ENCODE assay signal across 21 mouse cellular contexts in the genomic region with DNA sequence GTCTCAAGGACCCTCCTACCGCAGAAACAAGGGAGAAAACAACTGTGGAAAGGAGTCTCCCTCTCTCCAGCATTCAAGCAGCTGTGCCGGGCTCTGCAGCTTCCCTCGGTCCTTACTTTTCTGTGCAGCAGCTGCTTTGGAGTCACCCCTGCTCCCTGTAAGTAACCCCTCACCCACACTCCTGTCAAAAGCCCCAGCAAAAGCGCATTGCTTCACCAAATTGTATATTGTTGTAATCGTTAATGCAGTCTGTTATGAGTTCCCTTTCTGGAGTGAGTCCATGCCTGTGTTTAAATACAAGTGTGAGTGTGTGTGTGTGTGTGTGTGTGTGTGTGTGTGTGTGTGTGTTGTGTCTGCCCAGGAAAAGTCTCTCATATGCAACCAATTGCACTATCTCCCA. TPM values are rescaled to one million over a fixed set of nuclear protein-coding genes. Genes with fewer than 3 reads are reported as not detected.
A peak's percentile ranks its signal among the peaks of the same experiment; 100 is the strongest.
DNase-seq lines count a peak whose midpoint lies in the region; ATAC-seq and TF ChIP-seq lines count a peak whose summit lies in the region.
"Had no signal": no experiment of that assay in that cellular context is flagged by ENCODE, and none has a peak within 500 bp of the region (broad histone marks: within the 10 kb centered on the region; RNA-seq: fewer than 3 reads in every experiment).

No protein-coding gene starts in this region.

- H3K36me3 ChIP-seq in lung, embryonic 15.5 days, result no peaks in the 10 kb centered on the region
- H3K36me3 ChIP-seq in ES-E14 (ENCODE audit: control insufficient read depth, insufficient read depth, low read length, poor library complexity, severe bottlenecking), result no peaks in the 10 kb centered on the region
- H3K36me3 ChIP-seq in embryonic facial prominence, embryonic 13.5 days, result no peaks in the 10 kb centered on the region
- no peaks in the 10 kb centered on the region for H3K36me3 ChIP-seq in stomach, embryonic 16.5 days (ENCODE audit: control insufficient read depth, insufficient read depth, low read length)
- H3K36me3 ChIP-seq: embryonic facial prominence, embryonic 15.5 days had no signal

- no peak overlapping the region for H3K27ac ChIP-seq in lung, embryonic 15.5 days
- no peak overlapping the region for H3K27ac ChIP-seq in ES-E14 (ENCODE audit: insufficient read depth, low read depth, low read length, poor library complexity, severe bottlenecking)
- no peak overlapping the region for H3K27ac ChIP-seq in embryonic facial prominence, embryonic 13.5 days
- no peak overlapping the region for H3K27ac ChIP-seq in stomach, embryonic 16.5 days (ENCODE audit: low read length)
- H3K27ac ChIP-seq: embryonic facial prominence, embryonic 15.5 days; layer of hippocampus, adult 2 months had no signal

- no peak overlapping the region for H3K4me3 ChIP-seq in lung, embryonic 15.5 days
- H3K4me3 ChIP-seq in lung, adult 2 months (replicated peaks; ENCODE audit: extremely low read depth, low read depth, low read length), result no peak overlapping the region
- peak overlapping the region; percentile 36 to 38; a peak in 3 of 4 replicates for H3K4me3 ChIP-seq in ES-E14 (ENCODE audit: insufficient read depth in 1 of 2, low read depth in 1 of 2, low read length in 2 of 2, poor library complexity in 1 of 2, severe bottlenecking in 1 of 2)
- H3K4me3 ChIP-seq in embryonic facial prominence, embryonic 13.5 days, result no peak overlapping the region
- H3K4me3 ChIP-seq in stomach, embryonic 16.5 days (replicated peaks; ENCODE audit: low read length), result no peak overlapping the region
- H3K4me3 ChIP-seq: embryonic facial prominence, embryonic 15.5 days; layer of hippocampus, adult 2 months had no signal

- in situ Hi-C loops in ES-E14 (cut with MboI; ENCODE audit: low sequenced_read_pairs in 2 of 2, unreplicated experiment in 2 of 2), result no loop called here

- TF ChIP-seq CTCF in lung, adult 2 months (IDR thresholded peaks at IDR 0.05; ENCODE audit: insufficient read depth, low read length), result no peak

- WGBS in lung, embryonic 15.5 days, result 12% methylated on average over 5 of the region's 5 CpGs
- WGBS in lung, adult 2 months, result 25% methylated on average over 5 of the region's 5 CpGs
- 27% methylated on average over 5 of the region's 5 CpGs for WGBS in embryonic facial prominence, embryonic 13.5 days
- WGBS in stomach, embryonic 16.5 days, result 16% methylated on average over 5 of the region's 5 CpGs

- H3K4me1 ChIP-seq in lung, embryonic 15.5 days, result peaks cover 10% of the 10 kb centered on the region
- no peaks in the 10 kb centered on the region for H3K4me1 ChIP-seq in lung, adult 2 months (ENCODE audit: control insufficient read depth, insufficient read depth, low read length)
- peaks cover 0 to 7% of the 10 kb centered on the region in 2 experiments; a peak in 1 of 4 replicates for H3K4me1 ChIP-seq in ES-E14 (ENCODE audit: control insufficient read depth in 2 of 2, insufficient read depth in 2 of 2, low read length in 2 of 2, poor library complexity in 1 of 2)
- no peaks in the 10 kb centered on the region; the same call in 1 of the 2 replicates for H3K4me1 ChIP-seq in embryonic facial prominence, embryonic 13.5 days
- 0 out of 2 replicates have a peak, but pooled peaks cover 2% of the 10 kb centered on the region for H3K4me1 ChIP-seq in stomach, embryonic 16.5 days (ENCODE audit: control insufficient read depth, insufficient read depth, low read length)
- H3K4me1 ChIP-seq: embryonic facial prominence, embryonic 15.5 days had no signal

- H3K27me3 ChIP-seq in lung, embryonic 15.5 days, result 0 out of 2 replicates have a peak, but pooled peaks cover 6% of the 10 kb centered on the region
- peaks cover 25% of the 10 kb centered on the region for H3K27me3 ChIP-seq in embryonic facial prominence, embryonic 13.5 days
- H3K27me3 ChIP-seq in stomach, embryonic 16.5 days (ENCODE audit: control insufficient read depth, insufficient read depth, low read length), result no peaks in the 10 kb centered on the region; the same call in 1 of the 2 replicates

- no peaks in the 10 kb centered on the region for H3K9me3 ChIP-seq in lung, embryonic 15.5 days
- H3K9me3 ChIP-seq in ES-E14 (ENCODE audit: control insufficient read depth, insufficient read depth, low read depth, low read length), result no peaks in the 10 kb centered on the region
- H3K9me3 ChIP-seq in embryonic facial prominence, embryonic 13.5 days, result no peaks in the 10 kb centered on the region
- H3K9me3 ChIP-seq in stomach, embryonic 16.5 days (replicated peaks; ENCODE audit: control insufficient read depth, low read length), result no peaks in the 10 kb centered on the region
- H3K9me3 ChIP-seq: embryonic facial prominence, embryonic 15.5 days had no signal

- intact Hi-C loops in left cerebral cortex, postnatal 25 days (cut with DNase I), result no loop called here

- no peak for TF ChIP-seq POLR2A in lung, adult 2 months (IDR thresholded peaks at IDR 0.05; ENCODE audit: borderline replicate concordance, extremely low read depth, low read depth, low read length)

- no peak for DNase-seq in lung, adult 2 months
- DNase-seq in ES-E14 (ENCODE audit: low read depth, low spot score), result no peak
- DNase-seq in B cell, adult 2 months, result no peak
- DNase-seq in left cerebral cortex, postnatal 25 days (ENCODE audit: low spot score in 2 of 2), result no peak
- DNase-seq: adrenal gland, adult 8-10 months; cerebellum, adult 9-10 months; gastrocnemius, postnatal 36 days; kidney, adult 18-20 months; kidney, postnatal 10 days; layer of hippocampus, postnatal 36 days; liver; liver, postnatal 0 days; retina, postnatal 1 day; right cerebral cortex, postnatal 4 days had no signal

- H3K9ac ChIP-seq in lung, embryonic 15.5 days, result no peak overlapping the region
- H3K9ac ChIP-seq in ES-E14 (ENCODE audit: insufficient read depth, low read depth, low read length, poor library complexity, severe bottlenecking), result no peak overlapping the region
- H3K9ac ChIP-seq in embryonic facial prominence, embryonic 13.5 days, result no peak overlapping the region
- H3K9ac ChIP-seq in stomach, embryonic 16.5 days (ENCODE audit: low read length), result peak overlapping the region; percentile 35; the same call in 1 of the 2 replicates
- H3K9ac ChIP-seq: embryonic facial prominence, embryonic 15.5 days; liver, postnatal 0 days had no signal

- H3K4me2 ChIP-seq in lung, embryonic 15.5 days, result peak overlapping the region; percentile 20; the same call in 1 of the 2 replicates
- H3K4me2 ChIP-seq in embryonic facial prominence, embryonic 13.5 days, result peak overlapping the region; percentile 34
- no peak overlapping the region for H3K4me2 ChIP-seq in stomach, embryonic 16.5 days (ENCODE audit: low read depth, low read length)
- H3K4me2 ChIP-seq: embryonic facial prominence, embryonic 15.5 days; midbrain, embryonic 11.5 days had no signal

- ATAC-seq in lung, embryonic 15.5 days (ENCODE audit: borderline replicate concordance, extremely low read depth, low FRiP score, low TSS enrichment), result peak; percentile 75
- ATAC-seq in embryonic facial prominence, embryonic 13.5 days (ENCODE audit: insufficient number of reproducible peaks, insufficient read depth, low FRiP score, low TSS enrichment, low read depth), result no peak
- ATAC-seq in stomach, embryonic 16.5 days (ENCODE audit: insufficient read depth, low FRiP score), result no peak
- ATAC-seq: forebrain, embryonic 16.5 days; liver, postnatal 0 days had no signal

TF ChIP-seq in ES-E14, 5 proteins besides CTCF, POLR2A, EP300 and RAD21:
- no peak for TF ChIP-seq HCFC1 (IDR thresholded peaks at IDR 0.05; ENCODE audit: borderline replicate concordance, insufficient read depth, low read length)
- TF ChIP-seq MAFK (IDR thresholded peaks at IDR 0.05; ENCODE audit: insufficient read depth, low read depth, low read length), result no peak
- TF ChIP-seq CHD2 (IDR thresholded peaks at IDR 0.05; ENCODE audit: low read depth, low read length), result no peak
- no peak for TF ChIP-seq ZNF384 (IDR thresholded peaks at IDR 0.05; ENCODE audit: low read depth, low read length)
- no peak for TF ChIP-seq ZC3H11A (IDR thresholded peaks at IDR 0.05; ENCODE audit: borderline replicate concordance, low read depth, low read length)
TF ChIP-seq in ES-E14: peak in this region for 0.

RNA-seq across cellular contexts. Expression of a gene that starts 26.2 kb away (rescaled TPM):
- 10.0 and 10.7 TPM in 2 replicates for polyA plus RNA-seq in lung, embryonic 15.5 days (2015; fragmentation: Nextera tagmentation; extraction: Ambion mirVana)
- polyA plus RNA-seq in lung, adult 2 months (2012; rRNA removed), result 0.66 and 1.5 TPM in 2 replicates
- total RNA-seq in ES-E14 (2012; rRNA removed), result 25.8 and 32.9 TPM in 2 replicates
- polyA plus RNA-seq in embryonic facial prominence, embryonic 13.5 days (2015; fragmentation: Nextera tagmentation; extraction: Ambion mirVana), result 10.4 and 12.0 TPM in 2 replicates
- 11.8 and 12.0 TPM in 2 replicates for polyA plus RNA-seq in stomach, embryonic 16.5 days (2015; fragmentation: Nextera tagmentation; extraction: Ambion mirVana)
- 10 to 100 TPM in 1 of 2 experiments, 1 to 10 TPM in 1; 8.7 to 10.4 TPM for total RNA-seq in left cerebral cortex, postnatal 25 days (2021)

RNA-seq across cellular contexts. Expression of a gene that starts 37.2 kb away (rescaled TPM):
- polyA plus RNA-seq in lung, embryonic 15.5 days (2015; fragmentation: Nextera tagmentation; extraction: Ambion mirVana), result 15.1 and 15.2 TPM in 2 replicates
- polyA plus RNA-seq in lung, adult 2 months (2012; rRNA removed), result 13.6 and 14.0 TPM in 2 replicates
- 5.9 and 6.7 TPM in 2 replicates for total RNA-seq in ES-E14 (2012; rRNA removed)
- polyA plus RNA-seq in embryonic facial prominence, embryonic 13.5 days (2015; fragmentation: Nextera tagmentation; extraction: Ambion mirVana), result 14.4 and 18.4 TPM in 2 replicates
- polyA plus RNA-seq in stomach, embryonic 16.5 days (2015; fragmentation: Nextera tagmentation; extraction: Ambion mirVana), result 6.3 and 7.1 TPM in 2 replicates
- total RNA-seq in left cerebral cortex, postnatal 25 days (2021), result 1 to 10 TPM; 7.0 to 7.6 TPM

Comparison
In these comparisons a context has a peak if more than half of its experiments do, and no peak if none do; other contexts are left out.
1. H3K4me3 ChIP-seq: peak in ES-E14 (2 of 2); none in lung, embryonic 15.5 days (single experiment), lung, adult 2 months (single experiment), embryonic facial prominence, embryonic 13.5 days (single experiment) and stomach, embryonic 16.5 days (single experiment).